Mouse (Mus musculus) liver, embryonic 14.5 days (tissue): ENCODE data around the gene Cxcl9.

Experiments used
- CTCF ChIP-seq: IDR thresholded peaks from 2 replicates; pipeline ENCODE4 v1.5.1; 2016; ENCODE audit warnings: antibody characterized with exemption, low read depth, control low read depth
- EP300 ChIP-seq: IDR thresholded peaks from 2 replicates; pipeline ENCODE4 v1.6.1; 2016; ENCODE audit warnings: antibody characterized with exemption, low read depth

- no peak for TF ChIP-seq CTCF
- no peak for TF ChIP-seq EP300
These were observed 48.8 kb downstream of the Cxcl9 start for GRCm38 (mm10) chr5:92278942-92279537.
